Mouse (Mus musculus) lung, embryonic 16.5 days (tissue): ENCODE measurements around the gene Rap2b. TPM values are rescaled to one million over a fixed set of nuclear protein-coding genes. Genes with fewer than 3 reads are reported as not detected.

ENCODE experiments used
- ATAC-seq: fragments of 200-750 bp; cut with Nextera tagmentation; 2 replicates; pipeline ENCODE4 v1.8.0; 2017; ENCODE audit warnings: low read depth, mild to moderate bottlenecking, moderate library complexity
- H3K27ac ChIP-seq: fragments of 300-500 bp; sonication (generic); 2 replicates; pipeline ENCODE4 v1.5.1; 2014; ENCODE audit warnings: mild to moderate bottlenecking, control low read depth, low read length
- H3K27me3 ChIP-seq: fragments of 300-500 bp; sonication (generic); 2 replicates; pipeline ENCODE4 v1.6.1; 2014; ENCODE audit warnings: low read depth, low read length, mixed read lengths; ENCODE audit not compliant: control insufficient read depth, insufficient read depth
- H3K36me3 ChIP-seq: fragments of 300-500 bp; sonication (generic); 2 replicates; pipeline ENCODE4 v1.6.1; 2014; ENCODE audit warnings: low read length; ENCODE audit not compliant: control insufficient read depth, insufficient read depth
- H3K4me1 ChIP-seq: fragments of 300-500 bp; sonication (generic); replicated peaks from 2 replicates; pipeline ENCODE4 v1.6.1; 2014; ENCODE audit warnings: low read length, mixed read lengths; ENCODE audit not compliant: control insufficient read depth, insufficient read depth
- H3K4me2 ChIP-seq: fragments of 300-500 bp; sonication (generic); 2 replicates; pipeline ENCODE4 v1.6.1; 2014; ENCODE audit warnings: low read depth, low read length, control low read depth
- H3K4me3 ChIP-seq: fragments of 300-500 bp; sonication (generic); 2 replicates; pipeline ENCODE4 v1.5.1; 2014; ENCODE audit warnings: mild to moderate bottlenecking, low read length, control low read depth
- H3K9ac ChIP-seq: fragments of 300-500 bp; sonication (generic); 2 replicates; pipeline ENCODE4 v1.6.1; 2014; ENCODE audit warnings: low read length, control low read depth
- H3K9me3 ChIP-seq: fragments of 300-500 bp; sonication (generic); 2 replicates; pipeline ENCODE4 v1.6.1; 2016; ENCODE audit warnings: low read length; ENCODE audit not compliant: control insufficient read depth
- WGBS: fragments of 180-500 bp; shearing (Covaris S2); extraction: QIAGEN DNeasy Blood & Tissue Kit; methylation state at CpG from one replicate; pipeline ENCODE4 v1.1.7; 2014; 5-methylcytosine and 5-hydroxymethylcytosine counted together
- polyA plus RNA-seq: library from polyadenylated mRNA; unstranded; fragments of >200 nt; fragmentation: Nextera tagmentation; extraction: Ambion mirVana; gene quantifications from 2 replicates; pipeline ENCODE4 v1.2.1, GENCODE M21; 2015

The Rap2b gene
- polyA plus RNA-seq = 6.4 and 7.0 TPM in 2 replicates

DNA sequence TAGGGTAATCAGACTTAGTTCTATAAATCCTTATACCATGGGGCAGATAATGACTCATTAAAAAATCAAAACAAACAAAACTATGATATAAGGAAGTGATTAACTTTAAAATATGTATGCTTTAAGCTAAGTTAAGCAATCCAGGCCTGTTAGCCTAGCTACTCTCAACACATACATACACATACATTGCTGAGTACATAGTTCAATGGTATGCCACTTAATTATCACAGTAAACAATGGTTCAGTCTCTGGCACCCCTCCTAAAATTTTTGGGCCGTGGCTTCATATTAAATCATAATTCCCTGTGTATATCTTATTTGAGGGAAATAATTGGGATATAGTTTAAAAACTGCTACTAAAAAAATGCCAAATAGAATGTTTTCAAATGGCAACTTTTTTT lies at the start of gene Rap2b:
Rap2b (plus strand) TSS at position 301 of the 400 bp plus-strand sequence.
- Histone ChIP-seq H3K27ac (no peak within 1 kb of the TSS), H3K4me3 (no peak within 1 kb of the TSS), H3K4me2 (no peak within 1 kb of the TSS), H3K36me3 (no peaks in the 10 kb centered on the region), H3K4me1 (peaks cover 5% of the 10 kb centered on the region; the same call in 1 of the 2 replicates), H3K9ac (no peak within 1 kb of the TSS), H3K27me3 (no peaks in the 10 kb centered on the region), H3K9me3 (no peaks in the 10 kb centered on the region)
- 49% methylated on average over 1 of the region's 1 CpGs for WGBS
- no peak for ATAC-seq

DNA sequence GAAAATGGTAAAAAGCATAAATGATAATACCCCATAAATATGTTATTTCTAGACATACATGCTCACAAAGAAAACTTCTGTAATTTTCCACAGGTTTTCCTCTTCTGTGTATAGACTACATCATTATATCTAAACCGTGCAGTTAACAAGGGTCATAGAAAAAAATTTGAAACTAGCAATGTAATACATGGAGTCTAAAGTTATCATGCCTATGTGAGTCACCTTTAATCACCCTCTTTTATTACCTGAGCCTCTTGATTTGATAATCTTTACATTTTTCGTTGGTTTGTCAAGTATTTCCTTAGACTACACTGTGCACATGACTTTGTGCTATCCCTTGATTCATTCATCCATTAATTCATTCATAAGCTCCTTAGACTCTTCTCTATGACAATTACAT lies 46.4 kb upstream of the Rap2b start:
- H3K4me3 ChIP-seq = no peak overlapping the region
- no peak overlapping the region for H3K9ac ChIP-seq
- H3K4me1 ChIP-seq = no peaks in the 10 kb centered on the region
- WGBS = 71% methylated on average over 2 of the region's 2 CpGs
- H3K4me2 ChIP-seq = no peak overlapping the region
- H3K36me3 ChIP-seq = no peaks in the 10 kb centered on the region
- no peaks in the 10 kb centered on the region for H3K9me3 ChIP-seq
- no peak for ATAC-seq
- H3K27me3 ChIP-seq = no peaks in the 10 kb centered on the region
- no peak overlapping the region for H3K27ac ChIP-seq

DNA sequence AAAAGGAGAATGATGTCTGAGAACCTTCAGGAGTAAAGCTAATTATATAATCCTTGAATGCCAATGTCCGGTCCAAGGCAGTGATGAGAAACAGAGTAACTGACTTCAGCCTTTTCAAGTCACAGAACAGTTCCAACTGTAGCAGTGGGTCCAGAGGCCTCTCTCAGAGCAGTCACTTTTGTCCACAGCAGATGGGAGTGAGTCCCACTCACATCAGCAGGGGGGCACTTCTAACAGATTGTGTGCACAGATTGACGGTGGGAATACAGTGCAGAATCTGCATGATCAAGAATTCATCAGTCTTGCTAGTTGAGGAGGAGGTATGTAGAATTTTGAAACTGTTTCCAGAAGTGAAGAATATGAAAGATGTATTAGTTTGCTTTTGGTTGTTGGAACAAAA lies 41.4 kb upstream of the Rap2b start:
- H3K27me3 ChIP-seq = no peaks in the 10 kb centered on the region
- H3K4me3 ChIP-seq = no peak overlapping the region
- H3K9ac ChIP-seq = no peak overlapping the region
- H3K4me2 ChIP-seq = no peak overlapping the region
- WGBS = 75% methylated on average over 2 of the region's 2 CpGs
- H3K9me3 ChIP-seq = no peaks in the 10 kb centered on the region
- no peaks in the 10 kb centered on the region for H3K36me3 ChIP-seq
- H3K4me1 ChIP-seq = no peaks in the 10 kb centered on the region
- no peak for ATAC-seq
- H3K27ac ChIP-seq = no peak overlapping the region

DNA sequence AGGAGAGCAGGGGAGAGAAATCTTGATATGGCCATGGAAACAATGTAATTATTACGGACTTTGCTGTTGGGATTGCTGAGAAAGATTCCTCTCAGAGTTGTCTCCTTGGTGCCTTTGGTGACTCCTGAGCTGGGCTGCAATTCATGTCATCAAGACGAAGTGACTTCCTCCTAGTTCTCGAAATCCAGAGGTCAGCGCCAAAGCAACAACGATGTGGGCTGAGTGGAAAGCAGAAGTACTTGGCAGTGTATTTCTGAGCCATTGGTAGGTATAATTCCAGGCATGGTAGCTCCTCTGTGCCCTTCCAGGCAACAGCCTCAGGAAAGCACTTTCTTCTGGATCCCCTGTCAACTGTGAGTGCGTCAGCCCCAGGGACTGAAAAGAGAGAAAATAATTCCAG lies 39.8 kb upstream of the Rap2b start:
- ATAC-seq = no peak
- whole genome bisulfite sequencing = 72% methylated on average over 6 of the region's 6 CpGs
- H3K27ac ChIP-seq = no peak overlapping the region
- no peak overlapping the region for H3K9ac ChIP-seq
- H3K4me2 ChIP-seq = no peak overlapping the region
- no peak overlapping the region for H3K4me3 ChIP-seq
- H3K36me3 ChIP-seq = no peaks in the 10 kb centered on the region
- no peaks in the 10 kb centered on the region for H3K9me3 ChIP-seq
- no peaks in the 10 kb centered on the region for H3K27me3 ChIP-seq
- no peaks in the 10 kb centered on the region for H3K4me1 ChIP-seq

DNA sequence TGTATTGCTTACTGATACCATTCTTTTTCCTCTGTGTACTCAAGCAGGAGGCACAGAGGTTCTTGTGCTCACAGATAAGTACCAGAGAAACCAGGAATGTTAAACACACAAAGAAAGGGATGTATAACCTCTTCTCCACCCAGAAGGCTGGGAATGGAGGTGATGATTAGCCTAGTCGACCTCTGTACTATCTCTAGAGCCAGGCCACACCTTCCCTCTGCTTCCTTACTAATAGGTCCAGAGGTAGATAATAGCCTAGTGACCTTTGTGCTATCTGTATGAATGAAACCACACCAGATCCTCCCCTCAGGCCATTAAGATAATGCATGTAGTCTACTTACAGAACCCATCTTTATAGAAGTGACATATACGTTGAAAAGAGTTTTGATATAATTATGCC lies 25.2 kb upstream of the Rap2b start:
- ATAC-seq = no peak

DNA sequence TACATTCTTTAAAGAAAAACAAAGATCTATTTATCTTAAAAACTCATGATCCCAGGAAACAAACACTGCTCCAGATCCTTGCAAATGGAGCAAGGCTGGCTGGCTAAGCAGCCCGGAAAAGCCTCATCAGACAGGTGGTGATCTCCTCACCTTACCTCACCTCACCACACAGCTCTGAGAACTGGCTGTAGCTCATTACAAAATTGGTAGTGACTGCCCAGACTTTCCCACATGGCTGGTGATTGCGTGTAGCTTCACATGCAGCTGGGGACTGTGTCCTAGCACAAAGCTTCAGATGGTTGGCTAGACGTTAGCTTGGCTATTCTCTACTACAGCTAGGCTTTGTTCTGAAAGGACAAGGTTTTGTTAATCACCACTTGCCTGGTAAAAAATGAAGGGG lies 24.2 kb upstream of the Rap2b start:
- no peaks in the 10 kb centered on the region for H3K27me3 ChIP-seq
- no peak for ATAC-seq
- WGBS = 70% methylated on average over 3 of the region's 3 CpGs
- H3K4me3 ChIP-seq = no peak overlapping the region
- no peak overlapping the region for H3K27ac ChIP-seq
- H3K36me3 ChIP-seq = no peaks in the 10 kb centered on the region
- H3K9me3 ChIP-seq = no peaks in the 10 kb centered on the region
- H3K4me2 ChIP-seq = no peak overlapping the region
- H3K9ac ChIP-seq = no peak overlapping the region
- H3K4me1 ChIP-seq = no peaks in the 10 kb centered on the region

More for the DNA sequence above, 25.2 kb upstream of the Rap2b start:
- no peaks in the 10 kb centered on the region for H3K9me3 ChIP-seq
- H3K27me3 ChIP-seq = no peaks in the 10 kb centered on the region
- WGBS = 39% methylated on average over 2 of the region's 2 CpGs
- H3K27ac ChIP-seq = no peak overlapping the region
- H3K4me1 ChIP-seq = no peaks in the 10 kb centered on the region
- no peak overlapping the region for H3K4me2 ChIP-seq
- no peaks in the 10 kb centered on the region for H3K36me3 ChIP-seq
- no peak overlapping the region for H3K9ac ChIP-seq
- H3K4me3 ChIP-seq = no peak overlapping the region

DNA sequence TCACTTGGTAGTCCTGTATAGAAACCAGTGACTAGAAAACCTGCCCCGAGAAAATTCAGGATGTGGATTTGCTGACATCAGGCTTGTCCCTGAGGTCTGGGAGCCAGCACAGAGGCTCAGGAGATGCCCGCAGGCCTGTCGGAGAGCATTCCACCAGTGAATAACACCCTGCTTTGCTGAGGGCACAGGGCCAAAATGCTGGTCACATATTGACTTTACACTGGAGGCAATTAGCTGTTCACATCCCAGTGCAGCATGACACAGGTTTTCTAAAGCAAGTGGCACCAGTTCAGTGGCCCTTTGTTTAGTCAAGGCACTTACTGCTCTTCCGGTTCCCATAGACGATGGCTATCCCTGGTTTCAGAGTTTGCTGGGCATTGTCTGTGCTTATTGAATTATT lies 21.1 kb upstream of the Rap2b start:
- no peak overlapping the region for H3K4me2 ChIP-seq
- no peaks in the 10 kb centered on the region for H3K27me3 ChIP-seq
- peak; percentile 47; the same call in 1 of the 2 replicates for ATAC-seq
- no peaks in the 10 kb centered on the region for H3K36me3 ChIP-seq
- 57% methylated on average over 5 of the region's 5 CpGs for WGBS
- no peak overlapping the region for H3K9ac ChIP-seq
- 0 out of 2 replicates have a peak, but pooled peaks cover 2% of the 10 kb centered on the region for H3K4me1 ChIP-seq
- no peaks in the 10 kb centered on the region for H3K9me3 ChIP-seq
- H3K27ac ChIP-seq = no peak overlapping the region
- H3K4me3 ChIP-seq = no peak overlapping the region

DNA sequence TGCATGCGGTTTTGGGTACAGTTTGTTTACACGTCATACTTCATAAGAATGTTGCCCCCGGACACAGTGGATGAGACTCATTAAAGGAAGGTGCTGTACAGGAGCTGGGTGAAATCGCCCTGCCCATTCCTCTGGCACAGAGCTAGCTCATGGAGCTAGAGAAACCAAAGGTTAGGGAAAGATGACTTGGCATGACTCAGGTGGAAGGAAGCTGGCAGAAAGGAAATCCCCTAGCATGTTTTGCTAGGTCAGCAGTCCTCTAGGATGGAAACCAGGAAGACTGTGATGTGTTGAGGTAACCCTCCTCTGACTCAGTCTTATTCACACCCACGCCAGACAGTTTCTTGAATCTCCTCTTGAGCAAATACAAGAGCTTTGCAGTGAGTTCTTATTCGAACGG lies 17.4 kb upstream of the Rap2b start:
- Histone ChIP-seq H3K9ac (no peak overlapping the region), H3K4me1 (0 out of 2 replicates have a peak, but pooled peaks cover 2% of the 10 kb centered on the region), H3K36me3 (no peaks in the 10 kb centered on the region), H3K4me3 (no peak overlapping the region), H3K9me3 (no peaks in the 10 kb centered on the region), H3K27ac (no peak overlapping the region), H3K27me3 (no peaks in the 10 kb centered on the region), H3K4me2 (no peak overlapping the region)
- no peak for ATAC-seq
- WGBS = 41% methylated on average over 7 of the region's 7 CpGs

DNA sequence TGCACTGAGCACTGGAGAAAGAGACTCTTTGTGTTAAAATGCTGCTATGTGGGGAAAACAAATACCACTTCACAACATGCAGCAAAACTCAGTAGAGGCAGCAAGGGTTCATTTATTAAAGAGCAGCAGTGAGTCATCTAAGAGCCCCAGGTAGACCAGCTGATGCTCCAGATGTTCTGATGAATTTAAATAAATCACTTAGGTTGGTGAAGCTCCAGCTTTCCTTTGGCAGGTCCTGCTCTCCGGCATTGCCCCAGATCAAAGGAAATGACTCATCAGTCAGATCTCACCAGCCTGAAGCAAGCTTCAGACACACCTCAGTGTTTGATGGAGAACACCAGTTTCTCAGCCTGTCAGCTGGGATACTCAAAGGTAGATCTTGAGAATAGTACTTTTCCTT lies 15.8 kb upstream of the Rap2b start:
- 4% methylated on average over 1 of the region's 1 CpGs for WGBS
- Histone ChIP-seq H3K36me3 (no peaks in the 10 kb centered on the region), H3K27ac (no peak overlapping the region), H3K9me3 (no peaks in the 10 kb centered on the region), H3K27me3 (no peaks in the 10 kb centered on the region), H3K4me1 (0 out of 2 replicates have a peak, but pooled peaks cover 2% of the 10 kb centered on the region), H3K4me3 (no peak overlapping the region), H3K4me2 (no peak overlapping the region), H3K9ac (no peak overlapping the region)
- ATAC-seq = no peak

DNA sequence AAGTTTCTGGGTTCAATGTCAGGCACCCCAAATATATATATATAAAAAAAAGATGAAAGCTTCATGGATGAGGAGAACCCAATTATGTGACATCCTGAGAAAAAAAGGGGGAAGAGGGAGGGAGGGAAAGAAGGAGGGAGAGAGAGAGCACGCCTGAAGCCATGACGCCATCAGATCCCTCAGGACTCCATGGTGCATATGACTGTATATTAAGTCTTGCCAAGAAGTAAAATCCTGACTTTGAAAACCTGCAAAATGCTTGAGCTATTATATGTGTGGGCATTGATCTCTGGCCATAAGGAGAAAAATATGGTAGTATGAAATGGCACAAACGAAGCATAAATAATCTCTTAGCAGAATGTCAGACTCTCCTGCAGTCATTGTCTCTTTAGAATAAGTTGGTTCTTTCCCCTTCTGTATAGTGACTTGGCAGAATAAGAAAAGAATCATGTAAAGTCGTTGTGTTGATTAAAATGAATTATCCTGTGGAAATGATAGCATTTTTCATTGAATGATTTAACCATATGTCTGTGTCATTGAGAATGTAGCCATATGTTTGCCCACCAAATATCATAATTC lies 13.3 kb upstream of the Rap2b start:
- 75% methylated on average over 4 of the region's 4 CpGs for WGBS
- H3K36me3 ChIP-seq = no peaks in the 10 kb centered on the region
- H3K9me3 ChIP-seq = no peaks in the 10 kb centered on the region
- no peak overlapping the region for H3K9ac ChIP-seq
- H3K4me3 ChIP-seq = no peak overlapping the region
- 0 out of 2 replicates have a peak, but pooled peaks cover 2% of the 10 kb centered on the region for H3K4me1 ChIP-seq
- no peak overlapping the region for H3K27ac ChIP-seq
- H3K4me2 ChIP-seq = no peak overlapping the region
- ATAC-seq = no peak
- H3K27me3 ChIP-seq = no peaks in the 10 kb centered on the region
